Mouse (Mus musculus): ENCODE measurements around the gene Mki67.

DNA sequence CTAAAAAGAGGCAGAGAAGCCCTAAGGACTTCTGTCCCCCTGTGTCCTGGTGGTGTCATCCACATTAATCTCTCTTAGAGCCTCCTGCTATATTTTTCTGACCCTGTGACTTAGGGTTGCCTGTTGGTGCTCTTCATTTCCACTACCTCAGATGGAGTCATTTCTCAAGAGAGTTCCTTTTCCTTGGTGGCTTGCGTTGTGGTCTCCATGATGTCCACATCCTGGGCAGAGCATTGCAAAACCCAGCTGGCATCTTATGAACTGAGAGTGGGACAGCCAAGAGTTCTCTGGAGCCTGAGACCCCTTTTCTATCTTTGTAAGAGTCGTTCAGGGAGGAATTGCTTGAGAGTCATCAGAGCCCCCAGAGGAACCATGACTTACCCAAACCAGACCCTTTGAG is 49.8 kb downstream of the Mki67 start:
- TF ChIP-seq CTCF (IDR thresholded peaks at IDR 0.05; ENCODE audit: borderline replicate concordance, control insufficient read depth, extremely low read depth, insufficient read depth, low read length, poor library complexity): no peak
- no peak for TF ChIP-seq POLR2A (IDR thresholded peaks at IDR 0.05; ENCODE audit: control insufficient read depth, extremely low read depth, insufficient read depth, low read length, poor library complexity)
